In genomic region chr6:146535501-146535900, GRCm38 (mm10) we compare ENCODE assay signal across 21 mouse cellular contexts. TPM values are rescaled to one million over a fixed set of nuclear protein-coding genes. Genes with fewer than 3 reads are reported as not detected.
A peak's percentile ranks its signal among the peaks of the same experiment; 100 is the strongest.
DNase-seq lines count a peak whose midpoint lies in the region; ATAC-seq and TF ChIP-seq lines count a peak whose summit lies in the region.
"Had no signal": no experiment of that assay in that cellular context is flagged by ENCODE, and none has a peak within 500 bp of the region (broad histone marks: within the 10 kb centered on the region; RNA-seq: fewer than 3 reads in every experiment).

No protein-coding gene starts in this region.

- no peak overlapping the region for H3K4me3 ChIP-seq in lung, embryonic 14.5 days (ENCODE audit: low read depth, low read length)
- H3K4me3 ChIP-seq in lung, embryonic 16.5 days (ENCODE audit: low read length): no peak overlapping the region
- peak overlapping the region; percentile 65 for H3K4me3 ChIP-seq in testis, adult 2 months (ENCODE audit: control insufficient read depth, low read depth, low read length)

- no peaks in the 10 kb centered on the region for H3K36me3 ChIP-seq in lung, embryonic 14.5 days (ENCODE audit: insufficient read depth)
- no peaks in the 10 kb centered on the region for H3K36me3 ChIP-seq in lung, embryonic 16.5 days (ENCODE audit: control insufficient read depth, insufficient read depth, low read length)
- no peaks in the 10 kb centered on the region for H3K36me3 ChIP-seq in testis, adult 2 months (ENCODE audit: control insufficient read depth, insufficient read depth, low read length)
- H3K36me3 ChIP-seq: G1E had no signal

- H3K9ac ChIP-seq in lung, embryonic 14.5 days: no peak overlapping the region
- H3K9ac ChIP-seq in lung, embryonic 16.5 days (ENCODE audit: low read length): no peak overlapping the region

- intact Hi-C loops in heart, postnatal 25 days (cut with DNase I): no loop called here

- WGBS in lung, embryonic 14.5 days: 37% methylated on average over 5 of the region's 5 CpGs
- 54% methylated on average over 5 of the region's 5 CpGs for WGBS in lung, embryonic 16.5 days

- no peak for TF ChIP-seq CTCF in lung, embryonic 14.5 days (IDR thresholded peaks at IDR 0.05; ENCODE audit: low read depth)
- no peak for TF ChIP-seq CTCF in testis, adult 2 months (IDR thresholded peaks at IDR 0.05; ENCODE audit: control insufficient read depth, insufficient read depth, insufficient replicate concordance, low read depth, low read length)

- peak; percentile 51 for DNase-seq in heart, adult 11 months
- DNase-seq in heart, postnatal 25 days (ENCODE audit: low spot score): no peak
- DNase-seq in lung, embryonic 14.5 days: peak; percentile 70
- no peak for DNase-seq in lung, postnatal 4 days
- no peak for DNase-seq in lung, postnatal 10 days
- DNase-seq in testis, postnatal 14 days (ENCODE audit: low spot score): no peak
- DNase-seq: adrenal gland, adult 2 months; adrenal gland, adult 8-10 months; adrenal gland, postnatal 10 days; adrenal gland, postnatal 14 days; adrenal gland, postnatal 25 days; adrenal gland, postnatal 36 days; B cell, adult 2 months; cerebellum, adult 11 months; cerebellum, adult 11-12 months had no signal

- no peaks in the 10 kb centered on the region for H3K27me3 ChIP-seq in lung, embryonic 14.5 days (ENCODE audit: insufficient read depth, low read length)
- no peaks in the 10 kb centered on the region for H3K27me3 ChIP-seq in lung, embryonic 16.5 days (ENCODE audit: control insufficient read depth, insufficient read depth, low read depth, low read length)
- no peaks in the 10 kb centered on the region for H3K27me3 ChIP-seq in testis, adult 2 months (ENCODE audit: control insufficient read depth, insufficient read depth, low read length)
- H3K27me3 ChIP-seq: Patski had no signal

- ATAC-seq in lung, embryonic 14.5 days (ENCODE audit: insufficient read depth): peak; percentile 46; the same call in 1 of the 2 replicates
- ATAC-seq in lung, embryonic 16.5 days (ENCODE audit: low read depth): peak; percentile 21; the same call in 1 of the 2 replicates
- ATAC-seq: activated CD4-positive, CD25-positive, alpha-beta regulatory T cell, adult 4 months; CD4-positive, CD25-positive, alpha-beta regulatory T cell, adult 4 months; Patski had no signal

- no peaks in the 10 kb centered on the region for H3K4me1 ChIP-seq in lung, embryonic 14.5 days (ENCODE audit: insufficient read depth)
- peaks cover 10% of the 10 kb centered on the region; the same call in 1 of the 2 replicates for H3K4me1 ChIP-seq in lung, embryonic 16.5 days (replicated peaks; ENCODE audit: control insufficient read depth, insufficient read depth, low read length)
- H3K4me1 ChIP-seq in testis, adult 2 months (ENCODE audit: control insufficient read depth, insufficient read depth, low read length): no peaks in the 10 kb centered on the region

- TF ChIP-seq POLR2A in testis, adult 2 months (IDR thresholded peaks at IDR 0.05; ENCODE audit: control insufficient read depth, low read depth, low read length): no peak

- no peak overlapping the region for H3K4me2 ChIP-seq in lung, embryonic 14.5 days
- no peak overlapping the region for H3K4me2 ChIP-seq in lung, embryonic 16.5 days (ENCODE audit: low read depth, low read length)

- H3K27ac ChIP-seq in lung, embryonic 14.5 days (ENCODE audit: low read depth): no peak overlapping the region
- H3K27ac ChIP-seq in lung, embryonic 16.5 days (ENCODE audit: low read length): no peak overlapping the region
- H3K27ac ChIP-seq in testis, adult 2 months (ENCODE audit: control insufficient read depth, insufficient read depth, low read depth, low read length): no peak overlapping the region; the same call in 1 of the 2 replicates

- no peaks in the 10 kb centered on the region for H3K9me3 ChIP-seq in lung, embryonic 14.5 days (ENCODE audit: low read depth, low read length)
- H3K9me3 ChIP-seq in lung, embryonic 16.5 days (ENCODE audit: control insufficient read depth, low read length): no peaks in the 10 kb centered on the region; the same call in 1 of the 2 replicates
- H3K9me3 ChIP-seq: G1E had no signal

RNA-seq across cellular contexts. Expression of gene Itpr2, which starts 33.5 kb away (rescaled TPM):
- total RNA-seq in heart, postnatal 25 days (2021): 10 to 100 TPM; 23.6 to 24.9 TPM
- 12.8 and 13.1 TPM in 2 replicates for polyA plus RNA-seq in lung, embryonic 14.5 days (2014; fragmentation: Nextera tagmentation; extraction: Ambion mirVana)
- polyA plus RNA-seq in lung, embryonic 16.5 days (2015; fragmentation: Nextera tagmentation; extraction: Ambion mirVana): 14.4 and 16.2 TPM in 2 replicates
- 5.5 and 6.9 TPM in 2 replicates for polyA plus RNA-seq in testis, adult 2 months (2012; rRNA removed)

RNA-seq across cellular contexts. Expression of gene Fgfr1op2, which starts 41.5 kb away (rescaled TPM):
- total RNA-seq in heart, postnatal 25 days (2021): 10 to 100 TPM; 65.2 to 67.2 TPM
- 108 and 110 TPM in 2 replicates for polyA plus RNA-seq in lung, embryonic 14.5 days (2014; fragmentation: Nextera tagmentation; extraction: Ambion mirVana)
- polyA plus RNA-seq in lung, embryonic 16.5 days (2015; fragmentation: Nextera tagmentation; extraction: Ambion mirVana): 102 and 109 TPM in 2 replicates
- polyA plus RNA-seq in testis, adult 2 months (2012; rRNA removed): 154 and 181 TPM in 2 replicates

RNA-seq across cellular contexts. Expression of gene Ints13, which starts 42.1 kb away (rescaled TPM):
- total RNA-seq in heart, postnatal 25 days (2021): 10 to 100 TPM; 20.7 to 21.3 TPM
- 62.7 and 70.2 TPM in 2 replicates for polyA plus RNA-seq in lung, embryonic 14.5 days (2014; fragmentation: Nextera tagmentation; extraction: Ambion mirVana)
- polyA plus RNA-seq in lung, embryonic 16.5 days (2015; fragmentation: Nextera tagmentation; extraction: Ambion mirVana): 69.9 and 71.2 TPM in 2 replicates
- polyA plus RNA-seq in testis, adult 2 months (2012; rRNA removed): 34.5 and 41.8 TPM in 2 replicates

Comparison
In these comparisons a context has a peak if more than half of its experiments do, and no peak if none do; other contexts are left out.
1. DNase-seq: peak in heart, adult 11 months (single experiment) and lung, embryonic 14.5 days (single experiment); none in heart, postnatal 25 days (single experiment), lung, postnatal 4 days (0 of 2), lung, postnatal 10 days (single experiment) and testis, postnatal 14 days (single experiment).